Mouse (Mus musculus) thymus, adult 2 months (tissue): ENCODE measurements around the gene Lipe.

Experiments
- CTCF ChIP-seq: fragments of 200-500 bp; IDR thresholded peaks from 2 replicates; pipeline ENCODE4 v1.5.1; 2012; ENCODE audit warnings: mild to moderate bottlenecking, control low read depth, low read length, moderate library complexity, borderline replicate concordance; ENCODE audit not compliant: control insufficient read depth, poor library complexity, insufficient read depth; ENCODE audit errors: extremely low read depth
- POLR2A ChIP-seq: fragments of 200-500 bp; IDR thresholded peaks from 2 replicates; pipeline ENCODE4 v1.6.1; 2012; ENCODE audit warnings: mild to moderate bottlenecking, low read length, control low read depth, moderate library complexity; ENCODE audit not compliant: control insufficient read depth, poor library complexity, insufficient read depth; ENCODE audit errors: extremely low read depth

DNA sequence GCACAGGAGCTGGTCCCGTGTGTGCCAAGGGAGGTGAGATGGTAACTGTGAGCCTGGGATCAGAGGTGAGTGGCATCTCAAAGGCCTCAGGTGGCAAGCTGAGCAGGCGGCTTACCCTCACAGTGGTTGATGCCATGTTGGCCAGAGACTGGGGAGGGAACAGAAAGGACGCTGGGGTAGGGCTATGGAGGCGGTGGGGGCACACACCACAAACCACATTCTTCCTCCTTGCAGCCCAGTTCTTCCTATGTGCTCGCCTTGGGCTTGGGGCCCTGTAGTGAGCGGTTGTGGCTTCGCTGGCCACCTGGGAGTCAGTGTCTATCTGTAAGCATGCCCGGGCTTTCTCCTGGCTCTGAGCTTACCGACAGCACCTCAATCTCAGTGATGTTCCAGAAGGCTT is 13.7 kb downstream of the Lipe start:
- TF ChIP-seq POLR2A = no peak
- TF ChIP-seq CTCF = no peak
